Comparison of ENCODE assay signal across 28 mouse cellular contexts in genomic region chr11:116522046-116522445, GRCm38 (mm10). TPM values are rescaled to one million over a fixed set of nuclear protein-coding genes. Genes with fewer than 3 reads are reported as not detected.
DNase-seq lines count a peak whose midpoint lies in the region; ATAC-seq and TF ChIP-seq lines count a peak whose summit lies in the region.
"Had no signal": no experiment of that assay in that cellular context is flagged by ENCODE, and none has a peak within 500 bp of the region (broad histone marks: within the 10 kb centered on the region; RNA-seq: fewer than 3 reads in every experiment).

No protein-coding gene starts in this region.

- TF ChIP-seq CTCF in lung, adult 2 months (IDR thresholded peaks at IDR 0.05; ENCODE audit: insufficient read depth, low read length): no peak
- no peak for TF ChIP-seq CTCF in C2C12 (IDR thresholded peaks at IDR 0.05; ENCODE audit: control insufficient read depth, insufficient read depth, insufficient read length)

- H3K4me1 ChIP-seq in lung, adult 2 months (ENCODE audit: control insufficient read depth, insufficient read depth, low read length): peaks cover 3% of the 10 kb centered on the region
- no peaks in the 10 kb centered on the region; the same call in 1 of the 2 replicates for H3K4me1 ChIP-seq in hindbrain, embryonic 11.5 days (replicated peaks; ENCODE audit: control insufficient read depth, insufficient read depth, low read length)

- no peak overlapping the region for H3K9ac ChIP-seq in hindbrain, embryonic 11.5 days (ENCODE audit: low read depth, low read length)
- H3K9ac ChIP-seq: heart, embryonic 12.5 days; hindbrain, embryonic 12.5 days; liver, embryonic 14.5 days; lung, embryonic 15.5 days; midbrain, embryonic 15.5 days had no signal

- no peaks in the 10 kb centered on the region for H3K36me3 ChIP-seq in C2C12 (ENCODE audit: control insufficient read depth, insufficient read depth)
- no peaks in the 10 kb centered on the region for H3K36me3 ChIP-seq in hindbrain, embryonic 11.5 days (ENCODE audit: control insufficient read depth, insufficient read depth, low read length)
- H3K36me3 ChIP-seq: heart, embryonic 12.5 days; hindbrain, embryonic 12.5 days; lung, embryonic 15.5 days; midbrain, embryonic 10.5 days; midbrain, embryonic 15.5 days had no signal

- H3ac ChIP-seq in C2C12 (ENCODE audit: control insufficient read depth, insufficient read length, low read depth): no peak overlapping the region

- peak; percentile 22 for DNase-seq in lung, adult 2 months
- no peak for DNase-seq in lung, postnatal 10 days
- peak; percentile 58 for DNase-seq in lung, postnatal 36 days
- DNase-seq in kidney, postnatal 10 days: no peak
- no peak for DNase-seq in hindbrain, embryonic 11.5 days (ENCODE audit: low spot score)
- DNase-seq: adrenal gland, postnatal 10 days; cerebellum, adult 9-10 months; cerebellum, postnatal 36 days; gastrocnemius, postnatal 14 days; heart, postnatal 14 days; kidney, adult 9 months; kidney, postnatal 14 days; layer of hippocampus, adult 9-11 months; liver; right cerebral cortex, postnatal 4 days; thymus, adult 2 months; thymus, postnatal 36 days had no signal

- H3K79me2 ChIP-seq in C2C12 (ENCODE audit: control insufficient read depth, insufficient read depth): no peaks in the 10 kb centered on the region

- no peaks in the 10 kb centered on the region for H3K79me3 ChIP-seq in C2C12 (ENCODE audit: low read depth)

- H3K4me3 ChIP-seq in lung, adult 2 months (replicated peaks; ENCODE audit: extremely low read depth, low read depth, low read length): no peak overlapping the region
- H3K4me3 ChIP-seq in C2C12 (ENCODE audit: insufficient read depth, poor library complexity, severe bottlenecking): no peak overlapping the region
- no peak overlapping the region for H3K4me3 ChIP-seq in hindbrain, embryonic 11.5 days (ENCODE audit: low read depth, low read length)
- H3K4me3 ChIP-seq: heart, embryonic 12.5 days; hindbrain, embryonic 12.5 days; lung, embryonic 15.5 days; midbrain, embryonic 10.5 days; midbrain, embryonic 15.5 days had no signal

- no peak for TF ChIP-seq POLR2A in lung, adult 2 months (IDR thresholded peaks at IDR 0.05; ENCODE audit: borderline replicate concordance, extremely low read depth, low read depth, low read length)

- no peaks in the 10 kb centered on the region for H3K9me3 ChIP-seq in hindbrain, embryonic 11.5 days (ENCODE audit: control insufficient read depth, low read length)
- H3K9me3 ChIP-seq: heart, embryonic 12.5 days; hindbrain, embryonic 12.5 days; lung, embryonic 15.5 days; midbrain, embryonic 10.5 days; midbrain, embryonic 15.5 days had no signal

- H3K27me3 ChIP-seq in C2C12 (ENCODE audit: control insufficient read depth, insufficient read depth, insufficient read length): no peaks in the 10 kb centered on the region
- H3K27me3 ChIP-seq in hindbrain, embryonic 11.5 days (ENCODE audit: control insufficient read depth, insufficient read depth, low read length): no peaks in the 10 kb centered on the region
- H3K27me3 ChIP-seq: heart, embryonic 12.5 days; hindbrain, embryonic 12.5 days; lung, embryonic 15.5 days; midbrain, embryonic 15.5 days; Patski had no signal

- 57% methylated on average over 3 of the region's 3 CpGs for WGBS in lung, adult 2 months
- 82% methylated on average over 3 of the region's 3 CpGs for WGBS in hindbrain, embryonic 11.5 days

- H3K27ac ChIP-seq in hindbrain, embryonic 11.5 days (ENCODE audit: low read depth, low read length): no peak overlapping the region
- H3K27ac ChIP-seq: hindbrain, embryonic 12.5 days; liver, embryonic 14.5 days; midbrain, embryonic 10.5 days; midbrain, embryonic 15.5 days had no signal

- no peak overlapping the region for H3K4me2 ChIP-seq in hindbrain, embryonic 11.5 days (replicated peaks; ENCODE audit: low read depth, low read length)
- H3K4me2 ChIP-seq: hindbrain, embryonic 12.5 days; lung, embryonic 15.5 days; midbrain, embryonic 15.5 days had no signal

- no peak for ATAC-seq in hindbrain, embryonic 11.5 days (ENCODE audit: low FRiP score)
- ATAC-seq: forebrain, embryonic 14.5 days; intestine, embryonic 16.5 days; midbrain, embryonic 15.5 days; Patski had no signal

TF ChIP-seq in C2C12, 6 proteins besides CTCF, POLR2A, EP300 and RAD21:
- TF ChIP-seq USF1 (IDR thresholded peaks at IDR 0.05; ENCODE audit: low read depth) (no peak), FOSL1 (IDR thresholded peaks at IDR 0.05; ENCODE audit: insufficient read depth, low read length, poor library complexity, severe bottlenecking) (peak; percentile 30), MAX (IDR thresholded peaks at IDR 0.05) (peak; percentile 74), MYOD1 (IDR thresholded peaks at IDR 0.05; ENCODE audit: control insufficient read depth, insufficient read length, low read depth) (no peak)

RNA-seq across cellular contexts. Expression of gene Sphk1, which starts 8.7 kb away (rescaled TPM):
- polyA plus RNA-seq in lung, adult 2 months (2012; rRNA removed): 41.8 and 45.8 TPM in 2 replicates
- 11.3 TPM for polyA plus RNA-seq in C2C12 (2012; fragmentation: generic; extraction: Trizol)
- polyA plus RNA-seq in hindbrain, embryonic 11.5 days (2014; fragmentation: Nextera tagmentation; extraction: Ambion mirVana): 8.1 and 10.0 TPM in 2 replicates

RNA-seq across cellular contexts. Expression of gene Prpsap1, which starts 28.0 kb away (rescaled TPM):
- 82.4 and 92.0 TPM in 2 replicates for polyA plus RNA-seq in lung, adult 2 months (2012; rRNA removed)
- 81.0 TPM for polyA plus RNA-seq in C2C12 (2012; fragmentation: generic; extraction: Trizol)
- 164 and 169 TPM in 2 replicates for polyA plus RNA-seq in hindbrain, embryonic 11.5 days (2014; fragmentation: Nextera tagmentation; extraction: Ambion mirVana)

RNA-seq across cellular contexts. Expression of gene Qrich2, which starts 56.0 kb away (rescaled TPM):
- 0.11 and 0.18 TPM in 2 replicates for polyA plus RNA-seq in lung, adult 2 months (2012; rRNA removed)
- 0.04 TPM for polyA plus RNA-seq in C2C12 (2012; fragmentation: generic; extraction: Trizol)
- polyA plus RNA-seq in hindbrain, embryonic 11.5 days (2014; fragmentation: Nextera tagmentation; extraction: Ambion mirVana): 0.17 TPM in 1 of 2 replicates, not detected in the other
- polyA plus RNA-seq: embryonic facial prominence, embryonic 11.5 days; forebrain, embryonic 14.5 days; heart, embryonic 12.5 days; lung, embryonic 15.5 days; midbrain, embryonic 15.5 days had no signal

RNA-seq across cellular contexts. Expression of gene Ube2o, which starts 59.2 kb away (rescaled TPM):
- polyA plus RNA-seq in lung, adult 2 months (2012; rRNA removed): 18.3 and 18.8 TPM in 2 replicates
- polyA plus RNA-seq in C2C12 (2012; fragmentation: generic; extraction: Trizol): 23.1 TPM
- polyA plus RNA-seq in hindbrain, embryonic 11.5 days (2014; fragmentation: Nextera tagmentation; extraction: Ambion mirVana): 17.5 and 18.8 TPM in 2 replicates

Comparison
In these comparisons a context has a peak if more than half of its experiments do, and no peak if none do; other contexts are left out.
1. DNase-seq: peak in lung, adult 2 months (single experiment) and lung, postnatal 36 days (single experiment); none in lung, postnatal 10 days (single experiment), kidney, postnatal 10 days (single experiment) and hindbrain, embryonic 11.5 days (single experiment).